Mouse (Mus musculus): Measurements from ENCODE around the gene Lasp1.

DNA sequence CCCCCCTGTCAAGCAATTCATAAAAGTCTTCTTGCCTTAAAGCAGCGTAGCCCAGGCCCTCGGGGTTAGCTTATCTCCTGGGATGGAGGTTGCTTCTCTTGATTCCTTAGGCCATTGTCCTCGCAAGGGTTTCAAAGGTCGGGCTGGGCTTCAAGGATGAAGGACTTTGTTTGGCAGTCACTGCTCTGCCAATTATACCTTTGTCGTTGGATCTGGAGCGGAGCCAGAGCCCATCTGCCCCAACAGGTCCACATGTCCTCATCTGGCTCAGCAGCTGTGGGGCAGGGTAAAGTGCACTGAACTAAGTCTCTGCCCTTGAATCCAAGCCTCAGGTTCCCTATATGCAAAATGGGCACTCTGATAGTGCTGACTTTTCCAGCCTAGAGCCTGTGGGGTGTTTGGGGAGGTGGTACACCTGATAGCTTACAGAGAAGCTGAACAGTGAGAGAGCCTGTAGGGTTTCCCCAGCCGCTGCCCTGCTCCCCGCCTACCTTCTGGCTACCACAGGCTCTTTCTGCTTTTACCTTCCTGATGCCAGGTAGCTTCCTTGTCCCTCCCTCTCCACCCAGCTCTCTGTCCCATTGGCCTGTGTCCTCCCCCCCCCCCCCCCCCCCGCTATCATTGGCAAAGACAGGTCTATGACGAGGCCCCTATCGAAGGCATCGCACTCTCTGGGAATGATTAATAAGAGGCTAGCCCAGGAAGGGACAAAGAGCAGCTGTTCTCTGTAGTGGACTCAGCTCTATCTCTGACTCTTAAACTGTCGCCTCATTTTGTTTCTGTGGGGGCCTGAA is 13.0 kb downstream of the Lasp1 start:
- TF ChIP-seq CTCF (IDR thresholded peaks at IDR 0.05; ENCODE audit: control insufficient read depth, insufficient read depth, insufficient replicate concordance, low read depth, low read length) (no peak), POLR2A (IDR thresholded peaks at IDR 0.05; ENCODE audit: control insufficient read depth, low read depth, low read length) (no peak)
